Mouse (Mus musculus) bone marrow macrophage, adult 2 months (primary cell): Measurements from ENCODE around the gene Wdr92. TPM values are rescaled to one million over a fixed set of nuclear protein-coding genes. Genes with fewer than 3 reads are reported as not detected.

ENCODE experiments used
- H3K27ac ChIP-seq: 2 replicates; pipeline ENCODE4 v1.5.1; 2012; ENCODE audit warnings: low read depth, low read length; ENCODE audit not compliant: insufficient read depth
- H3K4me1 ChIP-seq: 2 replicates; pipeline ENCODE4 v1.6.1; 2012; ENCODE audit warnings: low read length; ENCODE audit not compliant: control insufficient read depth, insufficient read depth
- H3K4me3 ChIP-seq: 2 replicates; pipeline ENCODE4 v1.5.1; 2012; ENCODE audit warnings: mild to moderate bottlenecking, low read length, moderate library complexity; ENCODE audit not compliant: insufficient read depth
- CTCF ChIP-seq: IDR thresholded peaks from 2 replicates; pipeline ENCODE4 v1.5.1; 2012; ENCODE audit warnings: low read depth, mild to moderate bottlenecking, low read length, moderate library complexity
- POLR2A ChIP-seq: IDR thresholded peaks from 2 replicates; pipeline ENCODE4 v1.6.1; 2012; ENCODE audit warnings: mild to moderate bottlenecking, low read depth, low read length, borderline replicate concordance
- polyA plus RNA-seq: library from polyadenylated mRNA; stranded (reverse); fragments of >200 nt; gene quantifications from 2 replicates; pipeline ENCODE4 v1.2.4, GENCODE M21; 2012; ENCODE audit not compliant: missing spikeins, insufficient read depth, insufficient read length

Wdr92 gene
- polyA plus RNA-seq, 1 experiment = 9.6 TPM

- Histone ChIP-seq H3K4me3 (no peak overlapping the region), H3K4me1 (no peaks in the 10 kb centered on the region), H3K27ac (no peak overlapping the region)
- TF ChIP-seq CTCF = no peak
- no peak for TF ChIP-seq POLR2A
Measured at GRCm38 (mm10) chr11:17248715-17249114, 66.8 kb downstream of the Wdr92 start.

- Histone ChIP-seq H3K4me1 (peaks cover 6% of the 10 kb centered on the region), H3K4me3 (peak overlapping the region; percentile 65), H3K27ac (no peak overlapping the region)
Measured at GRCm38 (mm10) chr11:17256813-17257365, 75.0 kb downstream of the Wdr92 start.

DNA sequence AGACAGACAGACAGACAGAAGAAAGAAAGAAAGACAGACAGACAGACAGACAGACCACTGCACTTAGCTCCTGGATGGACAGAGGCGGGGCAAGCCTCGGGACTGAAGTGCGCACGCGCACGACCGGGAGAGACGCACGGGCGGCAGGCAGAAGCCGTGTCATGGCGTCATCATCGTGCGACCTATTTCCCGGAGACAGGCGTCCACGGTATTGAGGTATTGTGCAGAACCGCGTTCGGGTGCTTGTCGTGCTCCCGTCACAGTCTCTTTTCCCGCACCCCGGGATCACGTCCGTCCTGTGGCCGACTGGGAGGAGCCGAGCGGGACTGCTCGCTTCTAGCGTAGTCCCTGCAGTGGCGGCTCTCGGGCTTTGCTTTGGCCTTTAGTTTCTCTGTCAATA is 75.5 kb downstream of the Wdr92 start, which contains the start of gene C1d:
Gene C1d, plus strand, starts transcription at position 137 of the 400 bp plus-strand sequence.
- H3K27ac ChIP-seq = peak within 1 kb of the TSS; percentile 44
- no peak for TF ChIP-seq CTCF
- no peak for TF ChIP-seq POLR2A
- peak within 1 kb of the TSS; percentile 65 for H3K4me3 ChIP-seq
- H3K4me1 ChIP-seq = peaks cover 6% of the 10 kb centered on the region

More at GRCm38 (mm10) chr11:17256813-17257365, 75.0 kb downstream of the Wdr92 start:
- TF ChIP-seq CTCF = no peak
- no peak for TF ChIP-seq POLR2A

DNA sequence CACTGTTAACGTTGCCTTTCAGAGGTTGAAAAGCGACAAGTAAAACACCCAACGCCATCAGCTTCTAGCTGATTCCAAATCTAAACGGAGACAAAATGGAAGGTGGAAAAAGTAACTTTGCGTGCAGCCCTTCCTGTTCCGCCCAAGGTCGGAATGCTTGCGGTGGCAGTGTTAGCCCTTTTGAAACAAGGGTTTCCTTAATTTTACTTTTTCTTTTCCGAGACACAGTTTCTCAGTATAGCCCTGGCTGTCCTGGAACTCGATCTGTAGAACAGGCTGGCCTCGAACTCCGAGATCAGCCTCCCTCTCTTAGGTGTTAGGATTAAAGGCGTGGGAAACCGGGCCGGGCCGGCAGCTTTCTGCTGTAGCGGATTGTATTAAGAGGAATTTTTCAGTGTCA is 76.0 kb downstream of the Wdr92 start:
- no peak for TF ChIP-seq CTCF
- TF ChIP-seq POLR2A = no peak
- Histone ChIP-seq H3K4me1 (peaks cover 6% of the 10 kb centered on the region), H3K27ac (peak overlapping the region; percentile 44), H3K4me3 (peak overlapping the region; percentile 65)

GRCm38 (mm10) chr11:17267176-17267575 is 85.3 kb downstream of the Wdr92 start:
- no peak overlapping the region for H3K27ac ChIP-seq
- TF ChIP-seq POLR2A = no peak
- no peak for TF ChIP-seq CTCF
- H3K4me3 ChIP-seq = no peak overlapping the region

DNA sequence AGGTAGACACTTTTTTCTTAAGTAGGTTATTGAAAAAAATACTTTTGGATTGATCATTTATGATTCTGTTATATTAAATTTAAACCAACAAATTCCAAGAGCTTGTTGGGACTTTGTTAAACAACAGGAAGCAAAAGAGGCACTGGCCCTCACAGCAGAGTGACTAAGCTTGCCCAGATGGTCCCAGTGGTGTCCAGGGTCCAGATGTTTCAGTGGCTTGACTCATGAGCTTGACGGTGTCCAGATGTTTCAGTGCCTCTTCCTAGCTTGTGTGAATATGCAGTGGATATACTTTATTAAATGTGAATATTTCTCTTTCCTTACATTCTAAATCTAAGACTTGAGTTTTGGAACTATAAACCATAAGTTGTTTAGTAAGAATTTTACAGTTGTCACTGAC is 86.9 kb downstream of the Wdr92 start:
- Histone ChIP-seq H3K4me3 (no peak overlapping the region), H3K27ac (no peak overlapping the region), H3K4me1 (0 out of 2 replicates have a peak, but pooled peaks cover 2% of the 10 kb centered on the region)
- TF ChIP-seq POLR2A (no peak), CTCF (no peak)

More at GRCm38 (mm10) chr11:17267176-17267575, 85.3 kb downstream of the Wdr92 start:
- 0 out of 2 replicates have a peak, but pooled peaks cover 2% of the 10 kb centered on the region for H3K4me1 ChIP-seq

DNA sequence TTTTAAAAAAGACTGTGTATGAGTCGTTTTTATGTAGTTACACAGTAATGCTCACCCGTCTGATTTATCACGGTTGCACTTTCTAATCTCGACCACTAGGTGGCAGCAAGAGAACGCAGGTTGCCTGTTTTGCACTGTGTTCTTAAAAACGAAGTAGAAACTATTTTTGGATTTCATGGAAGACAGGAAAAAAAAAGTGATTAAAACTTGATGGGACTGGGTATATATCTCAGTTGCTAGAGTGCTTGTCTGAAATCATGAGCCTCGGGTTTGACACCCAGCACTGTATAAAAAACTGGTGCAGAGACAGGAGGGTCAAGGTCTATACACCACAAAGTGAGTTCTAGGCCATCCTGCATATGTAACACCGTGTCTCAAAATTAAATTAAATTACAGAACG is 98.1 kb downstream of the Wdr92 start:
- Histone ChIP-seq H3K4me3 (no peak overlapping the region), H3K4me1 (no peaks in the 10 kb centered on the region)
- no peak for TF ChIP-seq CTCF
- TF ChIP-seq POLR2A = no peak

More for the DNA sequence above, 98.1 kb downstream of the Wdr92 start:
- H3K27ac ChIP-seq = no peak overlapping the region

Other genes with a start within 250 kb of the Wdr92 start
- 3.3 and 4.0 TPM in 2 replicates for gene Fbxo48, start 230.7 kb upstream of the Wdr92 start, polyA plus RNA-seq
- gene Cnrip1, start 130.5 kb upstream of the Wdr92 start, polyA plus RNA-seq = 13.6 and 14.3 TPM in 2 replicates
- gene Plek, start 129.7 kb upstream of the Wdr92 start, polyA plus RNA-seq = 85.9 and 86.2 TPM in 2 replicates
- gene Ppp3r1, start 22.8 kb upstream of the Wdr92 start, polyA plus RNA-seq = 69.7 and 76.6 TPM in 2 replicates
- 24.0 and 24.5 TPM in 2 replicates for gene Pno1, start 29.5 kb downstream of the Wdr92 start, polyA plus RNA-seq
- 75.2 and 105 TPM in 2 replicates for gene C1d, start 75.5 kb downstream of the Wdr92 start, polyA plus RNA-seq